Mouse (Mus musculus): ENCODE data around the gene Ttc22. TPM values are rescaled to one million over a fixed set of nuclear protein-coding genes. Genes with fewer than 3 reads are reported as not detected.
A peak's percentile ranks its signal among the peaks of the same experiment; 100 is the strongest.

Gene Ttc22
- total and polyA plus RNA-seq, 2 experiments, result 0.09 TPM; not detected in 1

DNA sequence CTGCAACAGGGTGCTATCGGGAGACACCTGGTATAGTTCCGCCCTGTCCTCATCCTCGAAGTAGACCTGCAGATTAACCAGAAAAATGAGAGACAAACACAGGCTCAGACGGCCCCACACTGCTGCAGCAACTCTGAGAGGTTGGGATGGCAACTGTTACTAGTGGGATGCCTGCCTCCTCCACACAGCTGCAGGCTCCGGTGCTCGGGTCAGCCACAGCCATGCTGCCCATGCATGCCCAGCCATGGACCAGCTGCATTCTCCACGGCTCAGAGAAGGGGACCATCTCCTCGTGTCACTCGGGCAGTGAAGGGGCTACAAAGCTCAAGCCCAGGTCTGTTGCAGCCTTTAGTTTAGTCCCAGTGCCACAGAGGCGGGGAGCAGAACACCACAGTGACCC is 43.4 kb downstream of the Ttc22 start:
- H3K36me3 ChIP-seq (ENCODE audit: control insufficient read depth, insufficient read depth, low read length), result peaks cover 54% of the 10 kb centered on the region
- no peaks in the 10 kb centered on the region for H3K4me1 ChIP-seq (ENCODE audit: control insufficient read depth, insufficient read depth, low read length)
- TF ChIP-seq POLR2A (IDR thresholded peaks at IDR 0.05; ENCODE audit: extremely low read depth, insufficient read depth, low read length) (no peak), CTCF (IDR thresholded peaks at IDR 0.05; ENCODE audit: low read depth, low read length) (no peak)
- DNase-seq (ENCODE audit: extremely low read depth, low read depth, low spot score), result no peak
- no peak overlapping the region for H3K4me3 ChIP-seq (ENCODE audit: insufficient read depth, low read depth, low read length)
- no peaks in the 10 kb centered on the region for H3K79me2 ChIP-seq (ENCODE audit: control insufficient read depth, insufficient read depth, low read length)
- no peaks in the 10 kb centered on the region for H3K27me3 ChIP-seq (ENCODE audit: control insufficient read depth, insufficient read depth, low read length)
- no peak overlapping the region for H3K27ac ChIP-seq (replicated peaks; ENCODE audit: insufficient read depth, low read depth, low read length)
- WGBS, result 95% methylated on average over 10 of the region's 10 CpGs
- H3K9ac ChIP-seq (ENCODE audit: low read depth, low read length), result no peak overlapping the region

DNA sequence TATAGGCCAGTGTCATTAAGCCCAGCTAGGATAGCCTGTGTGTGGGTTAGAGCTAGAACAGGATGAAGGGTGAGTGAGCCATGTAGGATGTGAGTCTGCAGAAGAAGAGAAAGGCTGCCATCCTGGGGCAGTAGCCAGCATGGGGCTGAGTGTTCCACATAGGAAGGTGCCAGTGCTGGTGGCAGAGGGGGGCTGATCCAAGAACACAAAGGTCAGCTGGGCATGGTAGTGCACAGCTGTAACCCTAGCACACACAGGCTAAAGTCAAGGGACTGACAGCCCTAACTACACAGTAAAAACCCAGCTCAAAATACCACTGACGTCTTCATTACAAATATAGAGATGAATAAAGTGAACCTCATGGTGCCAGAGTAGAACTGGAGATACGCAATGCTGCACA is 44.3 kb downstream of the Ttc22 start:
- Histone ChIP-seq H3K4me1 (ENCODE audit: control insufficient read depth, insufficient read depth, low read length) (no peaks in the 10 kb centered on the region), H3K9ac (ENCODE audit: low read depth, low read length) (no peak overlapping the region), H3K79me2 (ENCODE audit: control insufficient read depth, insufficient read depth, low read length) (no peaks in the 10 kb centered on the region), H3K27ac (replicated peaks; ENCODE audit: insufficient read depth, low read depth, low read length) (no peak overlapping the region), H3K27me3 (ENCODE audit: control insufficient read depth, insufficient read depth, low read length) (no peaks in the 10 kb centered on the region), H3K4me3 (ENCODE audit: insufficient read depth, low read depth, low read length) (no peak overlapping the region), H3K36me3 (ENCODE audit: control insufficient read depth, insufficient read depth, low read length) (peaks cover 58% of the 10 kb centered on the region)
- 94% methylated on average over 2 of the region's 2 CpGs for WGBS
- no peak for DNase-seq (ENCODE audit: extremely low read depth, low read depth, low spot score)
- TF ChIP-seq POLR2A (IDR thresholded peaks at IDR 0.05; ENCODE audit: extremely low read depth, insufficient read depth, low read length), result no peak
- no peak for TF ChIP-seq CTCF (IDR thresholded peaks at IDR 0.05; ENCODE audit: low read depth, low read length)

DNA sequence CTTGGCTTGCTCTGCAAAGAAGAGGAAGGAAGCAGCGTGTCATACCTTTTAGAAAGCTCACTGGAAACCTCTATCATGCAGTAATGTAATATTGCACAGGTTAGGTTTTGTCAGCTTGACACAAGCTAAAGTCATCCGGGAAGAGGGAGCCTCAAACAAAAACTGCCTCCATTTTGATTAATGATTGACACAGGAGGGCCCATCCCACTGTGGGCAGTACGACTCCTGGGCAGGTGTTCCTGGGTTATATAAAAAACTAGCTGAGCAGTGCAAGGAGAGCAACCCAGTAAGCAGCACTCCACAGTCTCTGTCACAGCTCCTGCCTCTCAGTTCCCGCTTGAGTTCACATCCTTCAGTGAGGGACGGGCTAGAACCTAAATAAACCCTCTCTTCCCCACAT is 54.5 kb downstream of the Ttc22 start:
- H3K4me3 ChIP-seq (ENCODE audit: insufficient read depth, low read depth, low read length), result no peak overlapping the region
- H3K27me3 ChIP-seq (ENCODE audit: control insufficient read depth, insufficient read depth, low read length), result no peaks in the 10 kb centered on the region
- no peaks in the 10 kb centered on the region for H3K79me2 ChIP-seq (ENCODE audit: control insufficient read depth, insufficient read depth, low read length)
- no peak overlapping the region for H3K9ac ChIP-seq (ENCODE audit: low read depth, low read length)
- H3K4me1 ChIP-seq (ENCODE audit: control insufficient read depth, insufficient read depth, low read length), result peaks cover 3% of the 10 kb centered on the region
- TF ChIP-seq POLR2A (IDR thresholded peaks at IDR 0.05; ENCODE audit: extremely low read depth, insufficient read depth, low read length) (no peak), CTCF (IDR thresholded peaks at IDR 0.05; ENCODE audit: low read depth, low read length) (no peak)
- no peak overlapping the region for H3K27ac ChIP-seq (replicated peaks; ENCODE audit: insufficient read depth, low read depth, low read length)
- peaks cover 22% of the 10 kb centered on the region for H3K36me3 ChIP-seq (ENCODE audit: control insufficient read depth, insufficient read depth, low read length)
- peak; percentile 22 for DNase-seq (ENCODE audit: extremely low read depth, low read depth, low spot score)
- 64% methylated on average over 5 of the region's 5 CpGs for WGBS

DNA sequence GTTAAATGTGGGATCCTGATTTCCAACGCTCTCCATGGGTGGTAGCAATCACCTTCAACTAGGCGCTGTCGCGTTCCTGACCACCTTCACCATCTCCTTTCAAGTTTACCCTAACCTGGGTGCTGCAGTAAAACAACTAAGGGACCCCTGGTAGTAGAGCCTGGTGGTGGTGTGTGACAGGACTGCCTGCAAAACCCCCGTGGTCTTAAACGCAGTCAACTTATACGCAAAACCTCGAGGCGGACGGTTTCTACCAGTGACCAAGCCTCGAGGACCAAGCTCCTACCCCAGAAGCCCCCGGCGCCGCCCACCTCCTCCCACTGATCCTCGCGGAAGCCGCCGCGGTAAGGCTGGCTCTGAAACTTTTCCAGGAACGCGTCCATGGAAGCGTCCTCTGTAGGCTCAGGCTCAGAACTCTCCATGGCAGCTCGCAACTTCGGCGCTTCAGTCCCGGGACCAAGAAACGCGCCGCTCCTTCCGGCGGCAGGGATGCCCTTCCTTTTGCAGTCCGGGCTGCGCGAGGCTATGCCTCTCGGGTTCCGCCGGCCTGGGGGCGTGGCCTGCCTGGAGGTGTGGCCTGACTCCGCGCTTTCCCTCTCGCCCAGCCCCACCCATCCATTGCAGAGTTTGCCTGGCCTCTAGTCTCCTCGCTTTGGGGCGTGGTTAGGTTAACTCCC is 56.3 kb downstream of the Ttc22 start, which contains the start of gene Ttc4:
Ttc4 (minus strand) TSS at position 503 of the 677 bp plus-strand sequence.
- Histone ChIP-seq H3K79me2 (ENCODE audit: control insufficient read depth, insufficient read depth, low read length) (no peaks in the 10 kb centered on the region), H3K4me3 (ENCODE audit: insufficient read depth, low read depth, low read length) (peak within 1 kb of the TSS; percentile 82), H3K36me3 (ENCODE audit: control insufficient read depth, insufficient read depth, low read length) (peaks cover 16% of the 10 kb centered on the region), H3K27ac (replicated peaks; ENCODE audit: insufficient read depth, low read depth, low read length) (0 out of 2 replicates have a peak within 1 kb of the TSS, but pooled peaks have one; percentile 3), H3K9ac (ENCODE audit: low read depth, low read length) (peak within 1 kb of the TSS; percentile 82), H3K4me1 (ENCODE audit: control insufficient read depth, insufficient read depth, low read length) (peaks cover 3% of the 10 kb centered on the region), H3K27me3 (ENCODE audit: control insufficient read depth, insufficient read depth, low read length) (no peaks in the 10 kb centered on the region)
- TF ChIP-seq CTCF (IDR thresholded peaks at IDR 0.05; ENCODE audit: low read depth, low read length), result no peak
- peak; percentile 69 for TF ChIP-seq POLR2A (IDR thresholded peaks at IDR 0.05; ENCODE audit: extremely low read depth, insufficient read depth, low read length)
- DNase-seq (ENCODE audit: extremely low read depth, low read depth, low spot score), result peak; percentile 77
- WGBS, result under 1% methylated on average over 43 of the region's 43 CpGs

- no peaks in the 10 kb centered on the region for H3K27me3 ChIP-seq (ENCODE audit: control insufficient read depth, insufficient read depth, low read length)
- H3K4me3 ChIP-seq (ENCODE audit: insufficient read depth, low read depth, low read length), result peak overlapping the region; percentile 82; the same call in 1 of the 2 replicates
- 39% methylated on average over 3 of the region's 3 CpGs for WGBS
- no peak overlapping the region for H3K9ac ChIP-seq (ENCODE audit: low read depth, low read length)
- no peak for DNase-seq (ENCODE audit: extremely low read depth, low read depth, low spot score)
- no peak for TF ChIP-seq CTCF (IDR thresholded peaks at IDR 0.05; ENCODE audit: low read depth, low read length)
- no peak for TF ChIP-seq POLR2A (IDR thresholded peaks at IDR 0.05; ENCODE audit: extremely low read depth, insufficient read depth, low read length)
- H3K36me3 ChIP-seq (ENCODE audit: control insufficient read depth, insufficient read depth, low read length), result peaks cover 15% of the 10 kb centered on the region
- H3K4me1 ChIP-seq (ENCODE audit: control insufficient read depth, insufficient read depth, low read length), result peaks cover 3% of the 10 kb centered on the region
- no peaks in the 10 kb centered on the region for H3K79me2 ChIP-seq (ENCODE audit: control insufficient read depth, insufficient read depth, low read length)
- no peak overlapping the region for H3K27ac ChIP-seq (replicated peaks; ENCODE audit: insufficient read depth, low read depth, low read length)
Measured at GRCm38 (mm10) chr4:106679152-106679551, 56.9 kb downstream of the Ttc22 start.

- Histone ChIP-seq H3K27ac (replicated peaks; ENCODE audit: insufficient read depth, low read depth, low read length) (no peak overlapping the region), H3K4me1 (ENCODE audit: control insufficient read depth, insufficient read depth, low read length) (peaks cover 3% of the 10 kb centered on the region), H3K79me2 (ENCODE audit: control insufficient read depth, insufficient read depth, low read length) (no peaks in the 10 kb centered on the region), H3K27me3 (ENCODE audit: control insufficient read depth, insufficient read depth, low read length) (no peaks in the 10 kb centered on the region), H3K9ac (ENCODE audit: low read depth, low read length) (no peak overlapping the region), H3K36me3 (ENCODE audit: control insufficient read depth, insufficient read depth, low read length) (peaks cover 6% of the 10 kb centered on the region), H3K4me3 (ENCODE audit: insufficient read depth, low read depth, low read length) (no peak overlapping the region)
- 46% methylated on average over 2 of the region's 2 CpGs for WGBS
- DNase-seq (ENCODE audit: extremely low read depth, low read depth, low spot score), result no peak
- TF ChIP-seq POLR2A (IDR thresholded peaks at IDR 0.05; ENCODE audit: extremely low read depth, insufficient read depth, low read length), result no peak
Measured at GRCm38 (mm10) chr4:106680955-106681354, 58.7 kb downstream of the Ttc22 start.
